Mouse (Mus musculus) CH12F3 (cell line): Measurements from ENCODE around the gene Krt26.

Experiments
- in situ Hi-C: fragments of 300-500 bp; cut with MboI; formaldehyde crosslinking; loops from 2 replicates; pipeline ENCODE4 v1.14.3; 2020; ENCODE audit warnings: low sequenced_read_pairs

Gene Krt26

DNA sequence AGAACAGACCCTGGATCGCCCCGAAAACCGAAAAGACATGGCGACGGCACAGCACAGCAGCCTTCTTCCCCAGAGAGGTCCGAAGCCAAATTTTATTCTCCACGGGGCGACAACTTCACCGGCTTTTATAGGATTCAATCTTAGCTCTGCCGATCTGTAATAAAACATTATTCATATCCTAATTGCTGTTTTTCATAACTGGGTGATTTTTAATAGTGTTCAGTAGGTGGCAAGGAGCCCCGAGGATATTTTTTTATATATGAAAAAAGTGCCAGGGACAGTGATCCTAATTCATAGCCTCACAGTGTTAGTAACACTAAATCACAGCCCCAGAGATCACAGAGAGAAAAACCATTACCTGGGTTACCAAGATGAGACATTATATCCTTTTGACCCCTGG, at the start of gene Krt26:
Gene Krt26, minus strand, starts transcription at position 101 of the 400 bp plus-strand sequence.
- in situ Hi-C loops: no loop called here

DNA sequence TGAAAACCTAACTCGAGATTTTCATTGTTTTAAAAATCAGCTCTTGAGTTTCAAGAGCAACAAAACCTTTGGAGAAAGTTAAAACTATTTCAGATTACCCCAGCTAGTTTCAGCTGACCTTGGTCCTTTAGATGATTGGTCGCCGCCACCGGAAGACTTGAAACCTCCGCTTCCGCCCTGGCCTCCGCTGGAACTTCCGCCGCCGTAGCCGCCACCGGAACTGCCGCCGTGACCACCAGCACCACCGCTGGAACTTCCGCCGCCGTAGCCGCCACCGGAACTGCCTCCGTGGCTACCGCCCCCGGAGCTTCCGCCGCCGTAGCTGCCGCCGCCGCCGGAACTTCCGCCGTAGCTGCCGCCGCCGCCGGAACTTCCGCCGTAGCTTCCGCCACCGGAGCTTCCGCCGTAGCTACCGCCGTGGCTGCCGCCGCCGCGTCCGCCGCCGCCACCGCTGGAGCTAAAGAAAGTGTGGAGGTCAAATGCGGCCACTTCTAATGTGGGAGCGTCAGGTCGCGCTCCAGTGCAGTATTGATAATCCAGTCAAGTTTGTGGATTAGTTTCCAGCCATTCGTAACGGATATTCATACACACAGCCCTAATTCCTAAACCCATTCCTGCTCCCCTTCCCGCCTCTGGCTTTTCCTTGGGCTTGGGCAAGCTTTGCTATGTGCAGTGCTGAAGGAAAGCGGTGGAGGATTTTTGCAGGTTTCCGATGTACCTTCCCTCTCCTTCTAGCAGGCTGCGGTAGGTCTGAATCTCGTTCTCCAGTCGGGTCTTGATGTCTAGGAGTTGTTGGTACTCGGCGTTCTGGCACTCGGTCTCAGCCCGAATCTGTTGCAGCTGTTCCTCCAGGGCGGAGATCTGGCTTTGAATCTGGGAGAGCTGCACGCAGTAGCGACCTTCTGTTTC, 48.3 kb upstream of the Krt26 start:
- in situ Hi-C loops: no loop called here

DNA sequence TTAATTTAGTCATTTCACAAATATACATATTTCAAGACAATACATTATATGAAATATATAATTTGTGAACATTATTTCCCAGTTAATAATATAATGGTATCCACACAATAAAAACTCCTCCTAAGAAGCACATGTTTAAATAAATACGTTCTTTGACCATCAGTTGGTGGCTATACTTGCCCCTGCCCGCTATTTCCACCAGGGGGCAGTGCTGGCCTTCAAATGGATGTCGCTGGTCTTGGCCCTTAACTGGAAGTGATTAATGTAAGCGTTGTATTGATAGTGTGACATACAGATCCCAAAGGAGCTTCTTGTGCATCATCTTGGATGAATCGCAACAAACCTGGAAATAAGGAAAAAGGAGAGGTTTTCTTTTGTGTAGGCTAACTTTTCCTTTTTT, 41.8 kb upstream of the Krt26 start:
- in situ Hi-C loops: no loop called here

DNA sequence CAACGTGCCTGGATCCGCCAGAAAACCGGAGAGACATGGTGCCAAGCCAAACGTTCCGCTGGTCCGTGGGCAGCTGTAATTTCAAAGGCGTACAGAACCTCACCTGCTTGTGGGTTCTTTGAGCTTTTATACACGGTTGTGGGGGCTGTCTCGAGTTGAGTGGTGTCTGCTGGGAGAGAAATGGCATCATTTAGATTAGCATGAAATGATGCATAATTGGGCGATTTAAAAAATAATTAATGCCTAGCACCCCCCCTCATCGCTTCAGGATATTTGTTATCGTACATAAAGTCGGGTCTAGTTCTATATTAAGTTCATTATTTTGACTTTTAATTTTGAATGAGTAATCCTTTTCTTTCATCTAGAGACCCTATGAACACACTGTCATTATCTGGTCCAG, 37.0 kb upstream of the Krt26 start, which contains the start of gene Krt28:
Gene Krt28, minus strand, starts transcription at position 101 of the 400 bp plus-strand sequence.
- in situ Hi-C loops: no loop called here

DNA sequence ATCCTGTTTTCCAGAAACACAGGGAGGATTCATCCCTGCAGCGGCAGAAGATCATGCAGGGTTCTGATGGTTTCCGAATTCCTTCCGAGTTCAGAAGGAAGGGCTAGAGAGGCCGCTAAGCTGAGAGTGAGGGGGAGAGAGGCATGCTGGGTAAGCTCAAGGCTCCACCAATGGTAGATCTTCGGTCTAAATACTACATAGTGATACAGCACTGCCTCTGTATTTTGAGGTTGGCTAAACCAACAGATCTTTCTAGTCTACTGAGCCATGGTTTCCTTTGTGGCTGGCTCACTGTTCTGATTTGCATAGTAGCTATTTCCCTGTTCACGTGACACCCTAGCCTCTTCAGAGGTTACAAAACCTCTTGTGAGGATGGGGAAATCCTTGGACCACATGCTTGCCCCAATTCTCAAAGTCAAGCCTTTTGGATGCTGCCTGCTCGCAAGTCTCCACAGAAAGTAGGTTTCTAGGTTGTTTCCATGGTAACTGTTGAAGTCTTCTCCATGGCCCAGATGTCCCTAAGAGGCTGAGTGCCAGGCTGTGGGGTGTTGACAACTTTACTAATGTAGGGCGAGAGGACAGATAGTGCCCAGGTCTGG, 32.2 kb upstream of the Krt26 start:
- in situ Hi-C loops: no loop called here

DNA sequence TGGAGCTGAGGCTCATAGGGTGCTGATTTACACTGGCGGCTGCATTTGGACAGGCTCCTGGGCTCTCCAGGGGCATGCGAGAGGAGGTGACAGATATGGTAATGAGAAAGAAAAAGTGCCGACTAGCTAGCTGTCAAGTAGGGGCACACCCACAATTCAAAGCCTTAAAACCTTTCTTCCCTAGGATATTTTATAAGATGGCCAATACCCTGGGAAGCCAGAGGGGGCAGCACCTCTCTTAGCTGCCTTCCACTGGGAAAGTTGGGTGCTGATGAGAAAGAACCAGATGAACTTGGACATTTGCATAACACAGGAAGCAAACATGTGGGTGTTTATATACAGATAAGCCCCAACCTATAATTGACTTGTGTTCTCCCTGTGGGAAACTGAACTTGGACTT, 31.5 kb upstream of the Krt26 start:
- in situ Hi-C loops: no loop called here

- in situ Hi-C loops: no loop called here
Observed at GRCm38 (mm10) chr11:99366791-99367190, 29.0 kb upstream of the Krt26 start.

DNA sequence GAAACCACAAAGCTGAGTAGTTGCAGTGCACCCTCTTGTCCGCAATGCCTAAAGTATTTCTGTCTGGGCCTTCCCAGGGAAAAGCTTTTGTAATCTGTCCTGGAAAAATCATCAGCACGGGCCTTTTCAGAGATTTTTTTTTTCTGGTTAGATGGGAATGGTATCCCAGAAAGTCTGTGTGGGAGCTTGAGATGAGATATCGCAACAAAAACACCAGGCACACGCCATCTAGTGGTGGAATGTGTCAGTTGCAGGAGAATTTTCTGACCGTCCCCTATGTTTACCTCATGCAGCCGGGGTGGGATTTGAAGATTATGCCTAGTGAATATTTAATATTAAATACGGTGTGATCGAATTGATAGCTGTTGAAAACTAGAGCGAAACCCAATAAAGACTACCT, 26.6 kb upstream of the Krt26 start:
- in situ Hi-C loops: no loop called here

GRCm38 (mm10) chr11:99361423-99361822, 23.7 kb upstream of the Krt26 start:
- in situ Hi-C loops: no loop called here

- in situ Hi-C loops: no loop called here
Observed at GRCm38 (mm10) chr11:99351004-99351403, 13.2 kb upstream of the Krt26 start, which contains the start of gene Krt27. Gene Krt27 (minus strand): TSS chr11:99351104.

DNA sequence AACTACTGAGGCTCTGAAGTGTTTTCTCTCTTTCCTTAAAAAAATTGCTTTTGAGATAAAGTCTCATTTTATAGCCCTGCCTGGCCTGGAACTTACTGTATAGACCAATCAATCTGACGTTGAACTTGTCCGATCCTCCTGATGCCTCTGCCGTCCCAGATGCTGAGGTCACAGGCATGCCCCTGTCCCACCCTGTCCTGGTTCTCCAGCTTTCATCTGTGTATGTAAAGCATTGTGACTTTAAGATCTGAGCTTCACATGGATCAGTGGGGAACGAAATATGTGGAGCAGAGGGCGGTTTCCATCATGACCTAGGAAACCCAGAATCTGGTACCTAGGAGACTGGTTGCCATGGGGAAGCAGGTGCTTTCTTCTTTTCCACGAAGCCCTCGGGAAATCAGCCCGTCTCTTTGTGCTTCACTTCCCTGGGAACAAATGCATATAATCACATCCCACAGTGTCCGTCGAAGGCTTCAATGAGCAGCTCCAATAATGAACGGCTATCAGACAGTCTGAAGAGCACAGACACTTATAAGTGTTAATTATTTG, 1.6 kb upstream of the Krt26 start:
- in situ Hi-C loops: no loop called here

DNA sequence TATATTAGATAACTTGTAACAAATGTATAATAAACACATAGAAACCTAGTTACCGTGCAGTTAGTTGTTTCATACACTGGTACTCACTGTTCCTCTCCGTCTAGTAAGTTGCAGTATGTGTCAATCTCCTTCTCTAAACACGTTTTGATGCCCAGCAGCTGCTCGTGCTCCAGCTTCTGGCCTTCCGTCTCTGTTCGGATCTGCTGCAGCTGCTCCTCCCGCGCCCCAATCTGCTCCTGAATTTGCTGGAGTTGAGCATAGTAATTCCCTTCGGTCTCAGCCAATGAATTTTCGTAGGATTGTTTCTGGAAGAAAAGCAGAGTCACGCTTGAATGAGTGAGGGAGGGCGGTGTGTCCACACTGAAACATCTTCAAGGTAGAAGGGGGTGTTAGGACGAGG, 4.3 kb downstream of the Krt26 start:
- in situ Hi-C loops: no loop called here

DNA sequence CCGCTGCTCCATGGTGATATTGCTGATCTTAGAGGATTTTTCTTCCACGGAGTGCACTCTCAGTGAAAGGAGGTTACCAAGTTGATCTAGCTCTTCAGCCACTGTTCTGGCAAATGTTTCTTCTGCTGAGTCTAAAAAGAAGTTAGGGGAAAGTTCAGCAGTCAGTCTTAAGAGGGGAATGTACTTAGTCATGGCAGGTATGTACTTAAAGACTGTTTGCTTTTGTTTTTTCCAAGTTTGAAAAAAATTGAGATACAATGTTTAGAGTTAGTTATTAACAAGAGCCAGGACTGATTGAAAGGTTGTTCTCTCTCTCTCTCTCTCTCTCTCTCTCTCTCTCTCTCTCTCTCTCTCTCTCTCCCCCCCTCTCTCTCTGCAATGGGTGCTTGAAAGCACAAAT, 8.1 kb downstream of the Krt26 start:
- in situ Hi-C loops: no loop called here

DNA sequence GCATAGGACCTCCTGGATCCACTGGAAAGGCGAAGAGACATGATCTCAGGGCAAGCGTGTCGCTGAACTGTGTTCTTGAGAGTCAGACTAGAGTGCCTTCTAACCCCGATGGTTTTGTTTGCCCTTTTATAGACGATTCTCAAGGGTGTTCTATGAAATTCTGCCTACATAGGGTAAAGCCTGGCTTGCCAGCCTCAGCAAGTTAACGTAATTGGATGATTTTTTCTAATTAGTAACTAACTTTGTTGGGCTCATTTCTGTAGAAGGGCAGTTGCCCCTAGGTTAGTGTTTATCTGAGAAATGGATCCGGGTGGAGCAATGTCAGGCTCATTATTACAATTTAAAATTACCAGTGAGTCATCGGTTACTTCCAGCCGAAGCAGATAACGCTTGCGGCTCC, 14.9 kb downstream of the Krt26 start, which contains the start of gene Krt25:
Gene Krt25, minus strand, starts transcription at position 101 of the 400 bp plus-strand sequence.
- in situ Hi-C loops: no loop called here

DNA sequence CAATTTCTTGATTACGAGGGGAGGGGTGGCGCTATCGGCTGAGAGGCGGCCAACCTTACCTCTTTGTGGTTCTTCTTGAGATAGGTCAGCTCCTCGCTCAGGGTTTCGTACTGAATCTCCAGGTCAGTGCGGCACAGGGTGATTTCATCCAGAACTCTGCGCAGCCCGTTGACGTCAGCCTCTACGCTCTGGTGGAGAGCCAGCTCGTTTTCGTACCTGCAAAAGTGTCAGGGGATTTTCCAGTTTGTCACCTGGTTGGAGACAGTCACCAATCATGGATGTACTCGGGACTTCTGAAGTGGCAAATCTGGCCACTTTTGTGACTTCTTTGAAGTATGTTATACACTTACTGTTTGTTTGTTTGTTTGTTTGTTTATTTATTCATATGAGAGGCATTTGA, 16.7 kb downstream of the Krt26 start:
- in situ Hi-C loops: no loop called here

DNA sequence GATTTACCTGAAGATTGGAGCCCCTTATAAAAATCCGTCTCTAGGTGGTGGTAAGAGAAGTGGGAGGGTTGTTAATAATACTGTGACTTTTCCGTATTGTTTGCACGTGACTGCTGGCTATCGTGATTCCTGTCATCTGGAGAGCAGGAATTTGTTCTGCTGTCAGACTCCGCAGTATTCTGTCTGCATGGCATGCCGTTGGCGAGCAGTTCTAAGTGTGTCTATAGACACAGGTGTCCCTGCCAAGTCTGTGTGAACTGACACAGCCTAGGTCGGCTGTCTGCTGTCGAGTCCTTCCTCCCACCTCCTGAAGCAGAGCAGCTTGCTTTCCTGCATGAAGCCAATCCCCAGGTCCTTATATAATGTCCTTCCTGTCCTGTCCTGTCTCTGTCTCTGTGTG, 18.6 kb downstream of the Krt26 start:
- in situ Hi-C loops: no loop called here

GRCm38 (mm10) chr11:99316543-99316942, 21.2 kb downstream of the Krt26 start:
- in situ Hi-C loops: no loop called here

GRCm38 (mm10) chr11:99314594-99314993, 23.2 kb downstream of the Krt26 start:
- in situ Hi-C loops: no loop called here

DNA sequence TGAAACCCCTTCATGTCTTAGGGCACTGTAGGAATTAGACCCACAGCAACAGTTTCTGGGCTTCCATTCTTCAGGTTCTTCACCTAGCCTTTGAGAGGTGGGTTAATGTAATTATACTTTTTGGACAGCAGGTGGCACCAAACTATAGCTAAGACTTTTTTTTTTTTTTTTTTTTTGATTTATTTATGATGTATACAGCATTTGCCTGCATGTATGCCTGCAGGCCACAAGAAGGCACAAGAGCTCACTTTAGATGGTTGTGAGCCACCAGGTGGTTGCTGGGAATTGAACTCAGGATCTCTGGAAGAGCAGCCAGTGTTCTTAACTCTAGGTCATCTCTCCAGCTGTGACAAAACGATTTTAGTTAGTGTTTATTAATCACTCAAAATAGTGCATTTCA, 26.9 kb downstream of the Krt26 start:
- in situ Hi-C loops: no loop called here

GRCm38 (mm10) chr11:99307579-99307978, 30.2 kb downstream of the Krt26 start:
- in situ Hi-C loops: no loop called here

DNA sequence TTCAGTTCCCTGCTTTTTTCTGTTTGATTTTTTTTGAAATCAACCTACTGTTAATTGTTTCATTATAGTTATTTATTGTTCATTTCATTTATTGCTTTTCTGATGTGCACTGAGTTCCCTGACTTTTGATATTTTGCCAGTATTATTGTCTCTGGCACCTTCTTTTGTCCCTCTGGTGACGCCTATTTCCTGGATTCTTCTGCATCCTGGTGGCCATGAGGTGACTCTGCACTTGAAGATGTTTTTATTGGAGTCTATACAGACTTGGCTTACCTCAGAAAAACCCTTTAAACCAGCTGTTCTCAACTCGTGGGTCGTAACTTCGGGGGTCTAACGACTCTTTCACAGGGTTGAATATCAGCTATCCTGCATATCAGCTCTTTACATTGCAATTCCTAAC, 42.7 kb downstream of the Krt26 start:
- in situ Hi-C loops: no loop called here

- in situ Hi-C loops: no loop called here
Observed at GRCm38 (mm10) chr11:99292846-99293245, 44.9 kb downstream of the Krt26 start.
